Mouse (Mus musculus) mouse embryonic stem cell (cell line): Measurements from ENCODE around the gene Igsf8.

ENCODE experiments used
- in situ Hi-C, 2 experiments: fragments of 300-500 bp; cut with MboI; formaldehyde crosslinking; loops; 1 replicate in 1 of 2; 3 replicates in 1 of 2; pipeline ENCODE4 v1.14.3; 2019 to 2020; ENCODE audit warnings: low sequenced_read_pairs in 2 of 2, low pct_unique_long_range_greater_than_20kb in 1 of 2, mixed read lengths in 1 of 2; ENCODE audit not compliant: unreplicated experiment in 1 of 2

Gene Igsf8

DNA sequence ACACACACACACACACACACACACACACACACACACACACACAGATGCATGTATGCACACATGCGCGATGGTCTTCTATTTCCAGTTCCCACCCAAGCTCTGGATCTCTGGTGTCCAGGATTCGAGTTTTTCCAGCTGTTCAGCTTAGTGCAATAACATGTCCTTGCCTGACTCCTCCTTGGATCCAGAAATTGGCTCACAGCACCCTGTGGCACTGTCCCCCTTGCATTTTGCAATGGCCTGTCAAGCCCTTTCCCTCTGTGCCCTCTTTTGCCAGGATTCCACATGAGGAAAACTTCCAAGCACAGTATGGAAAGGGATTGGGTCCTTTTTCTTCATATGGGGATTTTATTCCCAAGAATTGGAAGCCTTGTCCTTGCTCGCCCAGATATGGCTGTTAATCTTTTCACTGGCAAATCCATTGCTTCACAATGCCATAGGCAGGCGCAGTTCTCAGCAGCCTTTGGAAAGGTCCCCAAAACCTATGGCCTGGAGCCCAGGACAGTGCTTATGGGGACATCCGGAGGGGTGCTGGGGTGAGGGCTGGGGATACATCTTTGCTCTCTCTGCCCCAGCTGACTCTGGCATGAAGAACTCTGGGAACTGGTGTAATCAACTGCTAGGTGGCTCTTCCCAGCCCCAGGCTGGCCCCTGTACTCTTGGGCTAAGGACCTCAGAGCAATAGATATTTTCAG lies 35.5 kb downstream of the Igsf8 start:
- in situ Hi-C loops = loop anchor here in 1 of 2 experiments (5.0 kb wide), 1 partner anchor 35 kb away; the partner anchor contains the start of gene Igsf8

DNA sequence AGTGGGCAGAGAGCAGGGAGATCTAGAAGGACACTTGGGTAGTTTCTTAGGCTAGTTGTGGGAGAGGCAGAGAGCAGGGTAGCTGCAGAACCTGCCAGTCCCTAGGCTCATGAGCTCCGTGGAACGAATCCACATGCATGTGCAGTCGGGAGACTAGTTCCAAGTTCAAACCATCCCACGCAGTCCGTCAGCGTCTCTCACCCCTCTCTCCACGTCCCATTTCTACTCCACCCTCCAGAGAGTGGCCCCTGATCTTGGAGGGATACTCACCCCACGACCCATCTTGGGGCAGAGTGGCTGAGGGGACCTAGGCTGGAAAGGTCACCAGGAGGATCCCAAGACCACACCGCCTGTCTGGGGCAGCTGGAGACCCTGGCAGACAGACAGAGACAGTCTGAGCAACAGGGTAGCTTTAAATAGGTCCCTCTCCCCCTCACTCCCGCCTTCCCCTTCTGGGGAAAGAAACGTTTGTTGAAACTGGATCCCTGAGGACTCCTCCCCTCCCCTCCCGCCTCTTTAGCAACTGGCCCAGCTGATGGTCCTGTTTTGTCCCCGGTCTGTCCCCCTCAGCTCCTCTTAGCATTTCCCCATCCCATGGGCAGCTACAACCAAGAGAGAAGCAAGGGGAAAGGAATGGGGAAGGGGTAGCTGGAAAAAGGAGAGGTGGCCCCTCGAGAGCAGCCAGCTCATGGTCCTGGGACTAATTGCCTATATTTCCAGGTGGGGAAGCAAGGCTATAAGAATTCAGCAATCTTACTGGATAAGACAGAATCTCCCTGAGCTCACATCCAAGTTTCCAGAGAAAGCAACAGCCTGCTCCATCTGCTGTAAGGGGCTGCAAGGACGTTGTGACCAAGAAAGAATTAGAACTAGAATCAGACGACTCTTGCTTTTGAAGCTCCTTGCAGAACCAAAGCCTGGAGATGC lies 36.4 kb downstream of the Igsf8 start, which contains the start of gene Atp1a2:
Gene Atp1a2 (minus strand): TSS at position 454 of the 927 bp plus-strand sequence.
- in situ Hi-C loops = loop anchor here in 1 of 2 experiments (5.0 kb wide), 1 partner anchor 36 kb away; the partner anchor contains the start of gene Igsf8

DNA sequence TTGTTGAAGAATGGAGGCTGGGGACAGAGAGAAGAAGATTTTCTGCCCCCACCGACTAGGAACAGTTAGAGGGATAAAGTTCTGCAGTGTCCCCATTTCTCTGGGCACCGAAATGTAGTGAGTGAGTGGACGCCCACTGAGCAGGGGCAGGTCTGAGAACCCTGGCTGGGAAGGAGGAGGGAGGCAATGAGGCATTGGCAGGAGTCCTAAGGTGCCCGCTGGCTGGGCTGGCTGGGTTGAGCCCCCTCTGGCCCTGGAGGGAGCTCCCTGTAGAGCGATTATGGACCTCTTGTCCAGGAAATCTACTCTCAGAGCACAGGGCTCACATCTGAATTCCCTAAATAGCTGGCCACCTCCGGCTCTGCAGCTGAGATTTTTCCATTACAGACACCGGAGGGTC lies 38.1 kb downstream of the Igsf8 start:
- in situ Hi-C loops = loop anchor here in 1 of 2 experiments (5.0 kb wide), 1 partner anchor 37 kb away; the partner anchor contains the start of gene Igsf8

- in situ Hi-C loops = loop anchor here (10.0 to 25.0 kb wide), 2 partner anchors 155 to 263 kb away; partner anchors contain the start of genes Dcaf8 (in 1 of the 2) and Vangl2 (in 1 of the 2)
Measured at GRCm38 (mm10) chr1:172300247-172300646, 38.8 kb downstream of the Igsf8 start.

DNA sequence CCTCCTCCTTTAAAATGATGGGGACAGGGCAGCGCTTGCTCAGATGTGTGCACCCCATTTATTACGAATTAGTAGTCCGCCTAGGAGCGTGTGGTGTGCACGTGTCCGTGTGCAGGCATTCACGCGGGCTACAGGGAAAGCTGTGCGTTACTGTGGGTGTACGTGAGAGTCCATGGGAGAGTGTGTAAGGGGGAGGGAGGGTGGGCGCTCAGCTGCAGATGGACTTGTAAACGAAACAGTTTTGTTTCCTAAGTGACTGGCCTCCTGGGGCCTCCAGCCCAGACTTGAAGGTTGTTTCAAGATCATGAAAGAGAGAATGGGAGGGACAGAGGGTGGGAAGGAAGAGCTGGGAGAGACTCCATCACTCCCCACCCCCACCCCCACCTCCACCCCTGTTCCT lies 39.7 kb downstream of the Igsf8 start:
- in situ Hi-C loops = loop anchor here (10.0 to 25.0 kb wide), 2 partner anchors 156 to 264 kb away; partner anchors contain the start of genes Dcaf8 (in 1 of the 2) and Vangl2 (in 1 of the 2)

GRCm38 (mm10) chr1:172302311-172302710 lies 40.9 kb downstream of the Igsf8 start:
- in situ Hi-C loops = loop anchor here (10.0 to 25.0 kb wide), 2 partner anchors 158 to 265 kb away; partner anchors contain the start of genes Dcaf8 (in 1 of the 2) and Vangl2 (in 1 of the 2)

DNA sequence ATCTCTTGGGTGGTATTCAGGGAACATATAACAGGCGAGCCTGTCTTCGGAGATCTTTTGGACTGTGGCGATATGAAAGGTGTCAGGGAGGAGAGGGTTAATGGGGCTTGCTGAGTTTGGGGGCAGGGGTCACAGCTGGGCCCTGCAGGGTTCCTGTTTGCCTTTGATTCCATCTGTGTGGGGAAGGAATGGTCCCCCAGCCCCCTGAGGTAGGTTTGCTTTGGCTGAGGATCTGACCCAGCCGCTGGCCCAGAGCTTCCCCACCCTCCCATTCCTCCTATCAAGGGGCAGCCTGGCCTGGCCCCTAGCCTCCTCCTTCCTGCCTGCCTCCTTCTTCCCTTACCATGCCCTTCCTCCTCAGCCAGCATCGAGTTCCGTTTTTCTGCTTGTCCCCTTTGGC lies 41.4 kb downstream of the Igsf8 start:
- in situ Hi-C loops = loop anchor here (10.0 to 25.0 kb wide), 2 partner anchors 158 to 266 kb away; partner anchors contain the start of genes Dcaf8 (in 1 of the 2) and Vangl2 (in 1 of the 2)

- in situ Hi-C loops = loop anchor here (10.0 to 25.0 kb wide), 2 partner anchors 160 to 267 kb away; partner anchors contain the start of genes Dcaf8 (in 1 of the 2) and Vangl2 (in 1 of the 2)
Measured at GRCm38 (mm10) chr1:172304443-172304842, 43.0 kb downstream of the Igsf8 start.

DNA sequence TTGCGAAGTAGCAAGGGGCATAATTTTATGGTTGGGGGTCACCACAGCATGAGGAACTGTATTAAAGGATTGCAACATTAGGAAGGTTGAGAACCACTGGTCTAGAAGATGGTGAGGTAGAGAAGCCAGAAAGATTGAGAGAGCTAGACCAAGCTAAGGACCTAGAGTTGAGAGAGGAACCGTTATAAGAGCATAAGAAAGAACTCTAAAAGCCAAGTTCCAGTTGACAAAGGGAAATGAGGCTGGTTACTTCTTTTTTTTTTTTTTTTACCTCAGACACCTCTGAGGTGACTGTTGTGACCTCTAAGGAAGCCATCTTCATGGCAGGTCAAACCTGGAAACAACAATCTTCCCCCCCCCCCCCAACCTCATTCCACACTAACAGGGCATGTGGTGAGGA lies 43.7 kb downstream of the Igsf8 start:
- in situ Hi-C loops = loop anchor here (10.0 to 25.0 kb wide), 2 partner anchors 160 to 268 kb away; partner anchors contain the start of genes Dcaf8 (in 1 of the 2) and Vangl2 (in 1 of the 2)

DNA sequence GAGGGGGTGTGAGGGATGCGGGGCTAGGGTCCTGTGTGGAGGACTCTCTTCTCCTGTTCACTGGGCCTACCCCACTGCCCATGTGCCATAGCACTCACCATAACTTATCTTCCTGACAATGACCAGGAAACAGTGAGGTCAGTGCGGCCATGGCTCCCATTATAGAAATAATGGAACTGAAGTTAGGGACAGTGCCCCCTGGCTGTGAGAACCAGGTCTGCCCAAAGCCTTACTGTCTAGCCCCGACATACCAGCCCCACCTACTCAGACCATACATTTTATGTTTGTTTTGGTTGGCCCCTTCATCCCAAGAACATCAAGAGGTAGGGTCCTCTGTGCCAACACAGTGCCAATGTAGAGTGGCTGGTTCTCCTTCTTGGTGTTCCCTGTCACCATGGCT lies 44.2 kb downstream of the Igsf8 start:
- in situ Hi-C loops = loop anchor here (10.0 to 25.0 kb wide), 2 partner anchors 161 to 268 kb away; partner anchors contain the start of genes Dcaf8 (in 1 of the 2) and Vangl2 (in 1 of the 2)

DNA sequence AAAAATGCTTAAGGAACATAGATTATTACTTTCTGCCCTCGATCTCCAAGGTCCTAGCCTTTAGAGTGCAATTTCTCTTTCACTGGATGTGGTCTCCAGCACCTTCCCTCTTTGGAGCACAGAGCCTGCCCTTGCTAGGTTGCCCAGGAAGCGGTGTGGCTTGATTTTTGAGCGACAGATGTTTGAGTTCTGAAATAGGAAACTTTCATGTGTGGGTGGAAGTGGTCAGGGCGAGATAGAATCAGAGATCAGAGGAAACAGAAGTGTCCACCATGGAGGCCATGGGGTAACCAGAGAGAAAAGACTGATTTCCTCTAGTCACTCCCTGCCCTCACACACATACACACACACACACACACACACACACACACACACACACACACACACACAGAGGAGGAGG lies 44.8 kb downstream of the Igsf8 start:
- in situ Hi-C loops = loop anchor here (10.0 to 25.0 kb wide), 2 partner anchors 161 to 269 kb away; partner anchors contain the start of genes Dcaf8 (in 1 of the 2) and Vangl2 (in 1 of the 2)

- in situ Hi-C loops = loop anchor here (10.0 to 25.0 kb wide), 2 partner anchors 162 to 270 kb away; partner anchors contain the start of genes Dcaf8 (in 1 of the 2) and Vangl2 (in 1 of the 2)
Measured at GRCm38 (mm10) chr1:172306885-172307284, 45.4 kb downstream of the Igsf8 start.

- in situ Hi-C loops = loop anchor here (10.0 to 25.0 kb wide), 2 partner anchors 163 to 271 kb away; partner anchors contain the start of genes Dcaf8 (in 1 of the 2) and Vangl2 (in 1 of the 2)
Measured at GRCm38 (mm10) chr1:172307936-172308335, 46.5 kb downstream of the Igsf8 start.

DNA sequence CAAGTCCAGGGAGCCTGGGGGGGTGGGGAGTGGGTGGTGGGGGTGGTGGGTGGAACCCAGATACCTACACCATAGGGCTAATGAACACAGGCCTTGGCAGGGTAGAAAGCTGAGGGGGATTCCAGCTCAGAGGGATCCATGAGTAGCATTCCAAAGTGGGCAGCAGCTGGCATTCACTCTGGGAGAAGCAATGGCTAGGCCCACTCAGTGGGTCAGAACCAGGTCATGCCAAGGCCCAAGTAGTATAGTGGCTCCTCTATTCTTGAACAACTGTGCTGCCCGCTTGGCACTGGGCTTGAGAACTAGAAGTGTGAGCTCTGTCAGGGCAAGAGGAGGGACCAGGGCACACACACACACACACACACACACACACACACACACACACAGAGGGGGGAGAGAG lies 47.0 kb downstream of the Igsf8 start:
- in situ Hi-C loops = loop anchor here (10.0 to 25.0 kb wide), 2 partner anchors 164 to 271 kb away; partner anchors contain the start of genes Dcaf8 (in 1 of the 2) and Vangl2 (in 1 of the 2)

DNA sequence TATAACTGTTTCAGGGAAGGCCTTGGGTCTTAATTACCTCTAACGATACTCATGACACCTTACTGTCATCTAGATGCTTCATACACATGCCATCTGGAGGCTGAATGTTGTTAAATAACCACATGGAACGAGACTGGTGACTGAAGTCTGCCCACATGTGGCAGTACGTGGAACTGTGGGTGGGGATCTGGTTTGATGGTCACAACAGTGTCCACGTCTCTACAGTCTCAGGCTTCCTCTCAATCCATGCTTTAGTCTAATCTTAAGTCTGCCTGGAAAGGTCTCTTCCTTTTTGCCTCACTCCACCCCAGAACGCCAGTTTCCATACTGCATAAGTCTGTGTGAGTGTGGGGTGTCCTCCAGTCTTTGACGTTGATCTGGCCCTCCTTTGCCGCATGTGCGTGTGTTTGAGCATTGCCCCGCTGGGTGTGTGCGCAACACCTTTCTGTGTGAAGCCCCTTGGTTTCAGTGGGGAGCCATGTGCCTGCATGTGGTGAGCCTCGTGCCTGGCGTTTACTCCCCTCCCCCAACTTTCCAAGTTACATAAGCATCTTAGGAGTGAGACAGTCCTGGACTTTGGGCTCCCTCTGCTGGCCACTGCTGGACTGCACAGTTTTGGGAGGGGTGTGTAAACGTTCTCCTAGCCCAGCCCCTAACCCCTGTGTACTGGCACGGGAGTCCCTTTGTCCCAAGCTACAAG lies 48.4 kb downstream of the Igsf8 start:
- in situ Hi-C loops = loop anchor here (10.0 to 25.0 kb wide), 3 partner anchors 165 to 273 kb away; partner anchors contain the start of genes Dcaf8 (in 1 of the 2) and Vangl2 (in 1 of the 2)

- in situ Hi-C loops = loop anchor here (10.0 to 25.0 kb wide), 2 partner anchors 267 to 274 kb away; partner anchors contain the start of gene Vangl2 (in 1 of the 2)
Measured at GRCm38 (mm10) chr1:172311248-172311906, 49.9 kb downstream of the Igsf8 start.
